Mouse (Mus musculus) kidney, embryonic 16.5 days (tissue): Measurements from ENCODE around the gene Fstl1. TPM values are rescaled to one million over a fixed set of nuclear protein-coding genes. Genes with fewer than 3 reads are reported as not detected.

Experiments used
- ATAC-seq: fragments of 200-750 bp; cut with Nextera tagmentation; 2 replicates; pipeline ENCODE4 v1.8.0; 2017; ENCODE audit warnings: moderate TSS enrichment; ENCODE audit not compliant: low FRiP score, low TSS enrichment
- H3K27ac ChIP-seq: fragments of 300-500 bp; sonication (generic); 2 replicates; pipeline ENCODE4 v1.5.1; 2014; ENCODE audit warnings: low read length
- H3K27me3 ChIP-seq: fragments of 300-500 bp; sonication (generic); 2 replicates; pipeline ENCODE4 v1.6.1; 2014; ENCODE audit warnings: low read length, control low read depth, mixed read lengths; ENCODE audit not compliant: insufficient read depth
- H3K36me3 ChIP-seq: fragments of 300-500 bp; sonication (generic); 2 replicates; pipeline ENCODE4 v1.6.1; 2014; ENCODE audit warnings: low read length, control low read depth, mixed read lengths; ENCODE audit not compliant: insufficient read depth
- H3K4me1 ChIP-seq: fragments of 300-500 bp; sonication (generic); 2 replicates; pipeline ENCODE4 v1.6.1; 2014; ENCODE audit warnings: low read length, control low read depth, mixed read lengths; ENCODE audit not compliant: insufficient read depth
- H3K4me2 ChIP-seq: fragments of 300-500 bp; sonication (generic); replicated peaks from 2 replicates; pipeline ENCODE4 v1.6.1; 2014; ENCODE audit warnings: low read depth, low read length
- H3K4me3 ChIP-seq: fragments of 300-500 bp; sonication (generic); 2 replicates; pipeline ENCODE4 v1.5.1; 2014; ENCODE audit warnings: mild to moderate bottlenecking, low read length
- H3K9ac ChIP-seq: fragments of 300-500 bp; sonication (generic); replicated peaks from 2 replicates; pipeline ENCODE4 v1.6.1; 2014; ENCODE audit warnings: low read length
- H3K9me3 ChIP-seq: fragments of 300-500 bp; sonication (generic); 2 replicates; pipeline ENCODE4 v1.6.1; 2016; ENCODE audit warnings: low read length, control low read depth
- WGBS: fragments of 180-500 bp; shearing (Covaris S2); extraction: QIAGEN DNeasy Blood & Tissue Kit; methylation state at CpG from one replicate; pipeline ENCODE4 v1.1.7; 2014; 5-methylcytosine and 5-hydroxymethylcytosine counted together
- polyA plus RNA-seq: library from polyadenylated mRNA; unstranded; fragments of >200 nt; fragmentation: Nextera tagmentation; extraction: Ambion mirVana; gene quantifications from 2 replicates; pipeline ENCODE4 v1.2.1, GENCODE M21; 2015

Fstl1 gene
- polyA plus RNA-seq, 1 experiment from 2014 or later: 680 TPM

GRCm38 (mm10) chr16:37871112-37871715 is 94.5 kb downstream of the Fstl1 start:
- Histone ChIP-seq H3K9me3 (no peaks in the 10 kb centered on the region), H3K4me3 (no peak overlapping the region), H3K36me3 (no peaks in the 10 kb centered on the region), H3K27me3 (no peaks in the 10 kb centered on the region), H3K4me1 (peaks cover 31% of the 10 kb centered on the region), H3K9ac (no peak overlapping the region), H3K4me2 (0 out of 2 replicates have a peak overlapping the region, but pooled peaks have one; percentile 67), H3K27ac (peak overlapping the region; percentile 52; the same call in 1 of the 2 replicates)
- 59% methylated on average over 4 of the region's 4 CpGs for WGBS
- no peak for ATAC-seq

GRCm38 (mm10) chr16:37874501-37875235 is 98.0 kb downstream of the Fstl1 start:
- Histone ChIP-seq H3K27me3 (no peaks in the 10 kb centered on the region), H3K4me1 (peaks cover 30% of the 10 kb centered on the region), H3K4me2 (no peak overlapping the region), H3K9ac (no peak overlapping the region), H3K9me3 (no peaks in the 10 kb centered on the region), H3K27ac (no peak overlapping the region), H3K36me3 (peaks cover 11% of the 10 kb centered on the region), H3K4me3 (no peak overlapping the region)
- 83% methylated on average over 4 of the region's 4 CpGs for WGBS
- ATAC-seq: no peak

GRCm38 (mm10) chr16:37877406-37877805 is 100.7 kb downstream of the Fstl1 start:
- Histone ChIP-seq H3K4me1 (peaks cover 5% of the 10 kb centered on the region; the same call in 1 of the 2 replicates), H3K4me2 (no peak overlapping the region), H3K27me3 (no peaks in the 10 kb centered on the region), H3K27ac (no peak overlapping the region), H3K4me3 (no peak overlapping the region), H3K9me3 (no peaks in the 10 kb centered on the region), H3K9ac (no peak overlapping the region), H3K36me3 (peaks cover 29% of the 10 kb centered on the region)
- WGBS: 97% methylated on average over 3 of the region's 3 CpGs
- no peak for ATAC-seq

- peaks cover 3% of the 10 kb centered on the region; the same call in 1 of the 2 replicates for H3K4me1 ChIP-seq
- no peak overlapping the region for H3K27ac ChIP-seq
- no peaks in the 10 kb centered on the region for H3K9me3 ChIP-seq
- 92% methylated on average over 7 of the region's 7 CpGs for WGBS
- no peak for ATAC-seq
- H3K4me2 ChIP-seq: no peak overlapping the region
- H3K27me3 ChIP-seq: no peaks in the 10 kb centered on the region
- no peak overlapping the region for H3K9ac ChIP-seq
- H3K4me3 ChIP-seq: no peak overlapping the region
- H3K36me3 ChIP-seq: peaks cover 43% of the 10 kb centered on the region
Measured at GRCm38 (mm10) chr16:37878951-37879505, 102.4 kb downstream of the Fstl1 start.

- Histone ChIP-seq H3K27me3 (no peaks in the 10 kb centered on the region), H3K36me3 (peaks cover 46% of the 10 kb centered on the region)
- 95% methylated on average over 4 of the region's 4 CpGs for WGBS
Measured at GRCm38 (mm10) chr16:37879750-37880419, 103.2 kb downstream of the Fstl1 start.

GRCm38 (mm10) chr16:37881168-37881567 is 104.5 kb downstream of the Fstl1 start:
- no peak overlapping the region for H3K4me3 ChIP-seq
- no peak for ATAC-seq
- H3K27ac ChIP-seq: no peak overlapping the region
- WGBS: 74% methylated on average over 2 of the region's 2 CpGs
- H3K4me1 ChIP-seq: no peaks in the 10 kb centered on the region; the same call in 1 of the 2 replicates
- H3K27me3 ChIP-seq: no peaks in the 10 kb centered on the region
- H3K36me3 ChIP-seq: peaks cover 46% of the 10 kb centered on the region
- H3K9me3 ChIP-seq: no peaks in the 10 kb centered on the region
- H3K4me2 ChIP-seq: no peak overlapping the region
- no peak overlapping the region for H3K9ac ChIP-seq

More at GRCm38 (mm10) chr16:37879750-37880419, 103.2 kb downstream of the Fstl1 start:
- H3K4me3 ChIP-seq: no peak overlapping the region
- H3K9me3 ChIP-seq: no peaks in the 10 kb centered on the region
- no peak overlapping the region for H3K4me2 ChIP-seq
- ATAC-seq: no peak
- H3K27ac ChIP-seq: no peak overlapping the region
- no peaks in the 10 kb centered on the region; the same call in 1 of the 2 replicates for H3K4me1 ChIP-seq
- no peak overlapping the region for H3K9ac ChIP-seq

Other genes starting within 250 kb of the Fstl1 start
- 26.4 and 29.0 TPM in 2 replicates for gene Gtf2e1, start 237.1 kb upstream of the Fstl1 start, polyA plus RNA-seq
- 24.7 and 25.3 TPM in 2 replicates for gene Rabl3, start 237.0 kb upstream of the Fstl1 start, polyA plus RNA-seq
- 10.4 and 10.7 TPM in 2 replicates for gene Hgd, start 196.7 kb upstream of the Fstl1 start, polyA plus RNA-seq
- 45.0 and 59.9 TPM in 2 replicates for gene Ndufb4, start 122.4 kb upstream of the Fstl1 start, polyA plus RNA-seq
- gene Gm36028, start 84.3 kb downstream of the Fstl1 start, polyA plus RNA-seq: 0.67 and 0.71 TPM in 2 replicates
- gene Lrrc58, start 91.5 kb downstream of the Fstl1 start, polyA plus RNA-seq: 54.3 and 60.6 TPM in 2 replicates
- gene Gpr156, start 139.6 kb downstream of the Fstl1 start, polyA plus RNA-seq: 0.85 and 1.3 TPM in 2 replicates